Mouse (Mus musculus): ENCODE results near the gene Grik5. TPM values are rescaled to one million over a fixed set of nuclear protein-coding genes. Genes with fewer than 3 reads are reported as not detected.

Gene Grik5
- polyA plus RNA-seq, 1 experiment from 2014 or later = 3.4 TPM

DNA sequence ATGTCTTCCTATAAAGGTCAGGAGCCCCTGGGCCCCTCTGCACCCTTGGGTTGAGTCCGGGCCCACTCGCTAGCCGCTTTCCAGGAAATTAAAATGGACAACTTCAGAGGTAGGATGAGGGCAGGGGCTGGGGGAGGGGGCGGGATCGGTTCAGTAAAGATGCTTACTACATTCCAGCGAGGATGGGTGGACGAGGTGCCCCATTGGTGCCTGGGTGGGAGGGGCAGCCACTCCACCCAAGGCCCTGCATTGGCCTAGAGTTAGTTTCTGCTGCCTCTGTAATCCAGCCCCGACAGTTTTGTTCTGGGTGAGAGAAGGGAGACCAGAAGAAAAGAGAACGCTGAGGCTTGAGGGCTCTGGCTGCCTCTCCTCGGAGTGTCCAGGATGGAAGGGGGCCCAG lies 17.7 kb upstream of the Grik5 start:
- Histone ChIP-seq H3K36me3 (ENCODE audit: insufficient read depth, low read length) (0 out of 2 replicates have a peak, but pooled peaks cover under 1% of the 10 kb centered on the region), H3K27me3 (ENCODE audit: insufficient read depth, low read length) (no peaks in the 10 kb centered on the region), H3K9me3 (replicated peaks; ENCODE audit: low read length) (no peaks in the 10 kb centered on the region), H3K4me2 (ENCODE audit: low read length) (no peak overlapping the region), H3K4me1 (replicated peaks; ENCODE audit: insufficient read depth, low read length) (no peaks in the 10 kb centered on the region), H3K4me3 (replicated peaks; ENCODE audit: low read depth, low read length) (no peak overlapping the region), H3K27ac (no peak overlapping the region), H3K9ac (ENCODE audit: low read depth, low read length) (no peak overlapping the region)
- no peak for TF ChIP-seq CTCF (IDR thresholded peaks at IDR 0.05; ENCODE audit: low read depth)
- WGBS = 36% methylated on average over 10 of the region's 10 CpGs
- ATAC-seq (replicated peaks; ENCODE audit: low FRiP score, low read depth) (no peak), DNase-seq (ENCODE audit: low spot score) (no peak)

DNA sequence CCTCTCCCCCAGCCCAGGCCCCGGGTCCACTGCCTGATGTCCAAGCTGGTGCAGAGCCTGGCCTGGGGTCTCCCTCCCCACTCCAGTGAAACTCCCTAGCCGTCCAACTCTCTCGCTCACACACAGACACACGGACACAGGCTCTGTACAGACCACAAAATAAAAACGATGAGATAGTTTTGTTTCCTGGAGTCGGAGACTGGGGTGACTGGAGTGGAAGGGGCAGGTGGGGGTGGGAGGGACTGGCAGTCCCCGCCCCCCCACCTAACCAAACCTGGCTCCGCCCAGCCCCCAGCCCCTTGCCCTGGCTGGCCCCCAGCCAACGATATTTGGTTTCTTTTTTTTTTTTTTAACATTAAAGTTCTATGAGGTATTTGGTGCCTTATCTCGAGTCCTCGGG lies 16.8 kb upstream of the Grik5 start:
- Histone ChIP-seq H3K9ac (ENCODE audit: low read depth, low read length) (no peak overlapping the region), H3K27me3 (ENCODE audit: insufficient read depth, low read length) (no peaks in the 10 kb centered on the region), H3K4me2 (ENCODE audit: low read length) (no peak overlapping the region), H3K36me3 (ENCODE audit: insufficient read depth, low read length) (peaks cover 8% of the 10 kb centered on the region; the same call in 1 of the 2 replicates), H3K4me3 (replicated peaks; ENCODE audit: low read depth, low read length) (no peak overlapping the region), H3K9me3 (replicated peaks; ENCODE audit: low read length) (no peaks in the 10 kb centered on the region), H3K4me1 (replicated peaks; ENCODE audit: insufficient read depth, low read length) (no peaks in the 10 kb centered on the region), H3K27ac (no peak overlapping the region)
- ATAC-seq (replicated peaks; ENCODE audit: low FRiP score, low read depth) = no peak
- DNase-seq (ENCODE audit: low spot score) = no peak
- 25% methylated on average over 8 of the region's 11 CpGs for WGBS
- TF ChIP-seq CTCF (IDR thresholded peaks at IDR 0.05; ENCODE audit: low read depth) = no peak

DNA sequence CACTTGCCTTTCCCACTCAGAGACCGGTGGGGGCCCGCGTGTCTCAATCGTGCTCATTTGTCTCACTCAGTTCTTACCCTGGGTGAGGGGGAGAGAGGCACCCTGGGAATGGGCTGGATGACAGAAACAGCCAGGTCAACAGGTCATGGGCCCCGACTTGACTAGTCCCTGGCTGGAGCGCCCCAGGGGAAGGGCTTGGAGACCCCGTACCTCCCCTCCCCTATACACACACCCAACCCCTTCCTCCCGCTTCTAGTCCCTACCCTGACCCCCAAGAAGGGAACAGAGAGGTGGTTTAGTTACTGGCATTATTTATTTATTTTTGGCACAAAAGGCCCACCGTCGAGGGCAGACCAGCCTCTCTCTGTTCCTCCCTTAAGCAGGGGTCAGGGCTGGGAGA lies 16.4 kb upstream of the Grik5 start:
- DNase-seq (ENCODE audit: low spot score) (no peak), ATAC-seq (replicated peaks; ENCODE audit: low FRiP score, low read depth) (0 out of 2 replicates have a peak, but pooled peaks have one; percentile 11)
- 20% methylated on average over 10 of the region's 10 CpGs for WGBS
- no peaks in the 10 kb centered on the region for H3K4me1 ChIP-seq (replicated peaks; ENCODE audit: insufficient read depth, low read length)
- no peak overlapping the region for H3K27ac ChIP-seq
- H3K27me3 ChIP-seq (ENCODE audit: insufficient read depth, low read length) = no peaks in the 10 kb centered on the region
- no peaks in the 10 kb centered on the region for H3K9me3 ChIP-seq (replicated peaks; ENCODE audit: low read length)
- no peak overlapping the region for H3K4me3 ChIP-seq (replicated peaks; ENCODE audit: low read depth, low read length)
- peaks cover 12% of the 10 kb centered on the region; the same call in 1 of the 2 replicates for H3K36me3 ChIP-seq (ENCODE audit: insufficient read depth, low read length)
- no peak for TF ChIP-seq CTCF (IDR thresholded peaks at IDR 0.05; ENCODE audit: low read depth)
- H3K9ac ChIP-seq (ENCODE audit: low read depth, low read length) = no peak overlapping the region
- no peak overlapping the region for H3K4me2 ChIP-seq (ENCODE audit: low read length)

DNA sequence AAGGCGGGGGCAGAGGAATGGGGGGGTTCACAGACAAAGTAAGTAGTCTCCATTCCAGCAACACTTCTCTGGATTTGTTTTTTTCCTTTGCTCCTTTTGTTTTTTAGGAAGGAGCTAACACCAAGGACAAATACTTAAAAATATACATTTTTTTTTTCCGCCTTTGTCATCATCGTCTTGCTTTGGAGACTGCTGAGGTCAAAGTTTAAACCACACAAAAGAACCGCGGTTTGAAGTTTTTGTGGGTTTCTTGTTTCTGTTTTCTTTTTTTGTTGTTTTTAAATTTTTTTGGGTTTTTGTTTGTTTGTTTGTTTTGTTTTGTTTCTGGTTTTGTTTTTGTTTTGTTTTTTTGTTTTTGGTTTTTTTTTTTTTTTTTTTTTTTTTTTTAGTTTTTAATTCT lies 15.8 kb upstream of the Grik5 start:
- ATAC-seq (replicated peaks; ENCODE audit: low FRiP score, low read depth) (no peak), DNase-seq (ENCODE audit: low spot score) (no peak)
- H3K4me1 ChIP-seq (replicated peaks; ENCODE audit: insufficient read depth, low read length) = no peaks in the 10 kb centered on the region
- no peaks in the 10 kb centered on the region for H3K9me3 ChIP-seq (replicated peaks; ENCODE audit: low read length)
- H3K27me3 ChIP-seq (ENCODE audit: insufficient read depth, low read length) = no peaks in the 10 kb centered on the region
- no peak overlapping the region for H3K4me2 ChIP-seq (ENCODE audit: low read length)
- peaks cover 18% of the 10 kb centered on the region; the same call in 1 of the 2 replicates for H3K36me3 ChIP-seq (ENCODE audit: insufficient read depth, low read length)
- H3K4me3 ChIP-seq (replicated peaks; ENCODE audit: low read depth, low read length) = no peak overlapping the region
- no peak overlapping the region for H3K27ac ChIP-seq
- TF ChIP-seq CTCF (IDR thresholded peaks at IDR 0.05; ENCODE audit: low read depth) = no peak
- no peak overlapping the region for H3K9ac ChIP-seq (ENCODE audit: low read depth, low read length)
- 47% methylated on average over 5 of the region's 5 CpGs for WGBS

DNA sequence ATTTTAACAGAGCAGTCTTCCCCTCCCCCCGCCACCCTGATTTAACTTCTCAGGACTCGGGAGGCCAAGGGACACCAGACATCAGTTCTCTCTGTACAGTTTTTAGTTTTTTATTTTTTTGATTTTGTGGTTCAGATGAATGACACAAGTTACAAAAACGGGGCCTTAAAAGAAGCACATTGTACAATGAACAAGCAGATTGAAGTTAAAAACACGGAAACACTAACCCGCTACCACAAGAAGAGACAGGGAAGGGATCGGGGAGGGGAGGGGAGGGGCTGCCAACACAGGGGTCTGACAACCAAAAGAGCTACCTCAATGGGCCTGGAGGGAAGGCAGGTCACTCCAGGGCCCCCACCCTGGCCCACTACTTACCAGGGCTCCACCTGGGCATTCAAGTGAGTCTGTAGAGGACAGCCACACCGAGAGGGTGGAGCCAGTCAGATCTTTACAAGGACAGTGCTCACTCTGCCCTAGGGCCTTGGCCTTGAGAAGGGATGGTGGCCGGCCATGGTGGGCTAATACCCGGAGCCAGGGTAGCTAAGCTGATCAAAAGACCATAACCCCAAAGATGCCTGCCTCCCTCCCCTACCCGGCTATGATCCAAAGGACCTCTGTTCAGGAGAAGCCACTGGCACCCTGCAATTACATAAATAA lies 15.2 kb upstream of the Grik5 start:
- H3K9me3 ChIP-seq (replicated peaks; ENCODE audit: low read length) = no peaks in the 10 kb centered on the region
- H3K9ac ChIP-seq (ENCODE audit: low read depth, low read length) = no peak overlapping the region
- no peak overlapping the region for H3K4me3 ChIP-seq (replicated peaks; ENCODE audit: low read depth, low read length)
- peak; percentile 34; the same call in 1 of the 2 replicates for ATAC-seq (replicated peaks; ENCODE audit: low FRiP score, low read depth)
- H3K36me3 ChIP-seq (ENCODE audit: insufficient read depth, low read length) = peaks cover 21% of the 10 kb centered on the region; the same call in 1 of the 2 replicates
- WGBS = 60% methylated on average over 10 of the region's 10 CpGs
- no peak overlapping the region for H3K4me2 ChIP-seq (ENCODE audit: low read length)
- DNase-seq (ENCODE audit: low spot score) = no peak
- TF ChIP-seq CTCF (IDR thresholded peaks at IDR 0.05; ENCODE audit: low read depth) = no peak
- H3K4me1 ChIP-seq (replicated peaks; ENCODE audit: insufficient read depth, low read length) = no peaks in the 10 kb centered on the region
- H3K27ac ChIP-seq = no peak overlapping the region
- no peaks in the 10 kb centered on the region for H3K27me3 ChIP-seq (ENCODE audit: insufficient read depth, low read length)

- no peak overlapping the region for H3K27ac ChIP-seq
- H3K4me2 ChIP-seq (ENCODE audit: low read length) = no peak overlapping the region
- H3K9me3 ChIP-seq (replicated peaks; ENCODE audit: low read length) = no peaks in the 10 kb centered on the region
- DNase-seq (ENCODE audit: low spot score) = peak; percentile 43
- H3K27me3 ChIP-seq (ENCODE audit: insufficient read depth, low read length) = no peaks in the 10 kb centered on the region
- no peak for ATAC-seq (replicated peaks; ENCODE audit: low FRiP score, low read depth)
- no peak overlapping the region for H3K9ac ChIP-seq (ENCODE audit: low read depth, low read length)
- H3K4me1 ChIP-seq (replicated peaks; ENCODE audit: insufficient read depth, low read length) = no peaks in the 10 kb centered on the region
- peak; percentile 59 for TF ChIP-seq CTCF (IDR thresholded peaks at IDR 0.05; ENCODE audit: low read depth)
- 52% methylated on average over 3 of the region's 3 CpGs for WGBS
- peaks cover 27% of the 10 kb centered on the region for H3K36me3 ChIP-seq (ENCODE audit: insufficient read depth, low read length)
- no peak overlapping the region for H3K4me3 ChIP-seq (replicated peaks; ENCODE audit: low read depth, low read length)
These were observed 14.5 kb upstream of the Grik5 start for GRCm38 (mm10) chr7:25086656-25087055.
